Mouse (Mus musculus) left cerebral cortex, adult 9 months (tissue): Measurements from ENCODE around the gene Eif5.
A peak's percentile ranks its signal among the peaks of the same experiment; 100 is the strongest.
"Not testable (repeated sequence)": the region's sequence is repeated elsewhere in the genome, so short reads cannot be mapped to it uniquely, and the experiment has no call there.

ENCODE experiments used
- DNase-seq, 2 experiments: peaks; one replicate each; pipeline ENCODE4 v3.0.0; 2022; ENCODE audit warnings: low spot score in 2 of 2

Gene Eif5

DNA sequence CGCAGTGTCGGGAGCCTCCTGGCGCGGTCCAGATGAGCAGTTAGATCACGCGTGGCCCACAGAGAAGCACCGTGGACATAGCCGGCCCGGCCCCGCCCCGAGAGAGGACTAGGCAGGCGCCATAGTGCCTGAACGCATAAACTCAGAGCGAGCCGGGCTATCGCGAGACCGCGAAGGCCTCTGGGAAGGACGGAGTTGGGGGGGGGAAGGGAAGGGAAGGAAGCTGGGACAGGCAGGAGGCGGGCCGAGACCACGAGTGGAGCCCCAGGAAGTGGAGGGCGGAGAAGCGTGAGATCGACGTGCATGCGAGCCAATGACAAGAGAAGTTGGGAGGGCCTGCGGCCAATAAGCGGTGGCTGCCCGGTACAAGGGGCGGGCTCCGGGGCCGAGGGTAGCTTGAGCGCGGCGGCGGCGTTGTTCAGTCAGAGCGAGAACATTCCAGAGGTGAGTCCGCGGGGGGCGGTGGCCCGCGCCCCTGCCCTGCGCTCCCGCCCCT is at the start of gene Eif5:
Eif5 (plus strand) TSS at position 221 of the 496 bp plus-strand sequence.
- DNase-seq: peak; percentile 97 to 99

DNA sequence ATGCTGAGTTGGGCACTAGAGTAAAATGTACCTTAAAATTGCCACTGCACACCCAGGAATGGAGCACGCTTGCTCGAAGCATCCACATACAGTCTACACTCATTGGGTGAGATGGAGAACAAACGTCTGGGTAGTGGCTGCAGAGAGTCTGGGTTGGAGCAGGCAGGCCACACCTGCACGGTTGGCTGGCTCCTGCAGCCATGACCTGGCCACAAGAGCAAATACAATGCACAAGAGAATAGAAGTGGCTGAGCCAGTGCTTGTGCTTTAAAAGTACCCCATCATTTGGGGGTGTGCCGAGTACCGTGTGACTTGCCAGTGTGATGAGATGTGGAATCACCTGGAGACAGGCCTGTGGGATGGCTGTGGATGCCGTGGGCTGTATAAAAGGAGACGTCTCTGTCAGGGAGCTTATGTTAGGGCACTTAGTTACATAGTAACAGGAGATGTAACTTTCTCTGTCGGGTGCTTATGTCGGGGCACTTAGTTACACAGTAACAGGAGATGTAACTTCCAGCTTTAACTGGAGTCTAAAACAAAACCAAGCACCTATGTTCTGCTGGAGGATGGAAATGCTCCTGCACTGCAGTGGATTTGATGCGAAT is 48.5 kb upstream of the Eif5 start:
- no peak for DNase-seq

DNA sequence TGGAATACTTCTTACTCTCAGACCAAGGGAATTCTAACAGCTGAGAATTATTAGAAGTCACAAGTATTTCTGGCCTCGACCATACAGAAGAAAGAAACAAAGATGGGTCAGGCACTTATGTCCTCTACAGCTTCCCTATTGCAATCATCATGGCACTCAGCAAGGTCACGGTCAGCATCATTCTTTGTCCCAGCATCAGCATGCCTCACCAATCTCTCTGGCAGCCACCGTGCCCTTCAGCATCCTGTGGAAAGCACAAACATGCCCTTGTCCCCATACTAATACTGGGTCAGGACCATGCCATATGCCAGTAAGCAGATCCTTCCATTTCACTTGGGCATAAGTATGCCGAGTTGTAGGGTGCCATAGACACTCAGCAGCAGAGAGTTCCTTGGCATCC is 42.9 kb upstream of the Eif5 start:
- DNase-seq: no peak

DNA sequence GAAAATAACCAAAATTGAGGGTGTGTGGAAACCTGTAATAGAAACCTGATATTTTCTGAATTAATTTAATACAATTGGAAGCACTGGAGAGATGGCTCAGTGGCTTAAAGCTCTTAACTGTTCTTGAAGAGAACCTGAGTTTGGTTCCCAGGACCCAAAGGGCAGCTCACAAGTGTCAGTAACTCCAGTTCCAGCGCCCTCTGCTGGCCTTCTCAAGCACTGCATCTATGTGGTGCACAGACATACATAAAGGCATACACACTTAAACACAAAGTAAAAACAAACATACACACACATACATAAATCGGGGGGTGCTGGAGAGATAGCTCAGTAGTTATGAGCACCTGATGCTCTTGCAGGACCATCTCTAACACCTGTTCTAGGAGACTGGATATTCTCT is 40.7 kb upstream of the Eif5 start:
- no peak for DNase-seq

DNA sequence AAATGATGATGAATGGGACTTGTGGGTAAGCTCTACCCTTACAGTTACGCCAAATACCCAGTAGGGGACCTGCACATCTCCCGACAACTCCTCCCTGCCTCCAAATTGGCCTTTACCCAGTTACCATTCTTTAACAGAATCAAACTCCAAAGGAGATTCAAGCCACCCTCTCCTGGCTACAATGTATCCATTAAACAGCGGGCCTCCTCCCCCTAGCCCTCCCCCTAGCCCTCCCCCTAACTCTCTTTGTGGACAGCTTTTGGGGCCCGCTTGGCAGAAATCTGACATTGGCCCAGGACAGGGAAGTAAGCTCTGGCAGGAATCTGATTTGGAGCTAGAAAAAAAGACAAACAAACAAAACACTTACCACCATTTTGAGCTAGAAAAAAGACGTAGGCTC is 38.2 kb upstream of the Eif5 start:
- DNase-seq: no peak

DNA sequence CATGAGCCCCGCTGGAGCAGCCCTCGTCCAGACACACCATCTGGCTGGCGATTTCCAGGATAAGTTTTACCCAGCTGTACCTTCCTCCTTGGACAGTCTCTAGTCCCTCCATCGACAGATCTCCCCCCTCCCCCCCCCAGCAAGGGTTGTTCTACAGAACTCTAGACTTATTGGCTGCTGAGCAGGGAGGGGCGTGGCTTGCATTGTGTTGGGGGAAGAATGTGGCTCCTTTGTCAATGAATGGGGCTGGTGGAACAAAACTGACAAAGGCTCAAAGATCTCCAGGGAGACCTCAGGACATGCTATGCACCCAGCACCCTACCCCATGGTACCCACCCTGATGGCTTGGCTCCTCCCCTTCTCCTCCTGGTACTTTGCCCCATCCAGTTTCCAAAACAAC is 37.1 kb upstream of the Eif5 start:
- no peak for DNase-seq

DNA sequence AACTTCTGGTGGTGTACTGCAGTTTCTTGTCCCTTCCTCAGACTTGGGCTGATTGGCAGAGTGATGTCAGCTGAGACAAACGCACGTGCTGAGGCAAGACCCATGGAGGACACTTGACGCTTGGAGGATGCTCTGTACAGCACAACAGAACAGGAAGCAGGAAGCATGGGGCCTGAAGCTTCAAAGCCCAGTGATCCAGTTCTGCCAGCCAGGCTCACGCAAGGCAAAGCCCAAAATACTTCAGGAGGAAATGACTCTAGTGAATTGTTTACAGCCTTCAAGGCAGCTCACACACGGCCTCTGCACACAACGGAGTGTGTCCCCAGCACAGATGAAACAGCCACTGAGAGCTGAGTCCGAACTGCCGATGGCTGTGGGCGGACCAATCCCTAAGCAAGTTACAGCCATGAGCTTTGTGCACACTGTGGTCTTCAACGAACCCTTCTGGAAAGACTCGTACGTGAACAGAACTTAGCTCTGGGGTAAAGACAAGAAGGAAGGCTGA is 34.7 kb upstream of the Eif5 start:
- DNase-seq: no peak

DNA sequence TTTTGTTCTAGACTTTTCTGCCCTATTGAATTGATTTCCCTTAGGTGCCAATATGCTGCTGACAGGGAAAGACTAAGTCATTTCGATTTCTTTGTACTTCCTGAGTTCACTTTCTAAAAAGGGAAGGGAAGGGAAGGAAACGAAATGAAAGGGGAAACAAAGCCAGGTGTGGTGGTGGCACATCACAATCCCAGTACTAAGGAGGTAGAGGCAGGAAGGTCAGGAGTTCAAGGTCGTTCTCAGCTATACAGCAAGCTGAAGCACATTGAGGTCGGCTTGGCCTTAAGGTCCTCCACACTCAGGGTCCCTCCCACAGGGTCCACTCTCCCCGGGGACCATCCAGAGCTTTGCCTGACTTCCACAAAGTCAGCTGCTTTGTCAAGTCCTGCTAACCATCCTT is 34.2 kb upstream of the Eif5 start:
- DNase-seq: no peak

DNA sequence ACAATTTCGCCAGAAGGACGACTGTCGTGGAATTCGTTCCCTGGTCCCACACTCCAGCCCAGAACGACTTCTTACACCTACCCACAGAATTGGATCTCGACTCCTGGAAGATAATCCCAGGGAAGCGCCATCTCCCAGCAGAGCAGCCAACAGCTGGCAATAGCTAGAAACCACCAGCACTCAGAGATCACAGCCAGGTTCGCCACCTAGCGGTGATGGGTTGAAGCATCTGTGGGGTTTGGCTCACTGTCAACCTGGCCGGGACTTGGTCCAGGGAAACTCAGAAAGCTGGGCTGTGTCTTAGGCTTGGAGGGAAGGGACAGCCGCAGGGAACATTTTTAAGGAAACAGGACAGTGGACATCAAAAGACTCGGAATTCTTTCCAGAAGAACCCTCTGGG is 32.9 kb upstream of the Eif5 start:
- peak; percentile 78 to 98 for DNase-seq

DNA sequence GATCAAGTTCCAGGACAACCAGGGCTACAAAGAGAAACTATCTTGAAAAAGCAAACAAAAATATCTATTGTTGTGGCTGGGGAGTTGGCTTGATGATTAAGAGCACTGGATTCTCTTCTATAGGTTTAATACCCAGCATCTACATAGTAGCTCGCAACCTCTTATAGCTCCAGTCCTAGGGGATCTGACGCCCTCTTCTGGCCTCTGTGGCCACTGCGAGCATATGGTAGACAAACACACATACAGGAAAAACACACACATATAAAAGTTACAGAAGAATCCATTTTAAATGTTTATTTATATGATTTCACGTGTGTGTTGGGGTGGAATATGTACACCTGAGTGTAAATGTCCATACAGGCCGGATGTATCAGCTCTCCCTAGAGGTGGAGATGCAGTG is 30.8 kb upstream of the Eif5 start:
- DNase-seq: no peak

DNA sequence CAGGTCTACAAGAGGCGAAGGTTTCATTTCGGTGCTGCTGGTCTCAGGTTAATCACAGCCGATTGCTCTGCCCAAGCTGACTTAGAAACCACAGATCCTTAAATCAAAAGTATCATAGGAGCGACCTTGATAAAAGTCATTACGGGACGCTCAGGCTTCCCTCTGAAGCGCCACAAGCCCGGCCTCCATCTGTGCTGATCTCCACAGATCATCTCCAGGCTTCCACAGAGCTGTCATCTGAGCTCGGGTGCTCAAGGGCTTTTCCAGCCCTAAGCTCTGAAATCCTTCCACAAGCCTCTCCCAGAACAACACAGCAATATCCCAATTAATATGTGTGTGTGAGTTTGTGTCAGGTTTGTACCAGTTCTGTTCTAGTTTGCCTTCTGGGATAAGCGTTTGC is 29.9 kb upstream of the Eif5 start:
- DNase-seq: no peak

DNA sequence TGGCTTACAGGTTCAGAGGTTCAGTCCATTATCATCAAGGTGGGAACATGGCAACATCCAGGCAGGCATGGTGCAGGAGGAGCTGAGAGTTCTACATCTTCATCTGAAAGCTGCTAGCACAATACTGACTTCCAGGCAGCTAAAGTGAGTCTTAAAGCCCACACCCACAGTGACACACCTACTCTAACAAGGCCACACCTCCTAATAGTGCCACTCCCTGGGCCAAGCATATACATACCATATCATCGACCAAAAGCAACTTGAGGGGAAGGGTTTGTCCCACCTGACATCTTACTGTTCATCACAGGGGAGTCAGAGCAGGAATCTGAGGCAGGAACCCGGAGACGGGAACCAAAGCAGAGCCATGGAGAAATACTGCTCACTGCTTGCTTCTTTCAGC is 29.4 kb upstream of the Eif5 start:
- not testable (repeated sequence) for DNase-seq

DNA sequence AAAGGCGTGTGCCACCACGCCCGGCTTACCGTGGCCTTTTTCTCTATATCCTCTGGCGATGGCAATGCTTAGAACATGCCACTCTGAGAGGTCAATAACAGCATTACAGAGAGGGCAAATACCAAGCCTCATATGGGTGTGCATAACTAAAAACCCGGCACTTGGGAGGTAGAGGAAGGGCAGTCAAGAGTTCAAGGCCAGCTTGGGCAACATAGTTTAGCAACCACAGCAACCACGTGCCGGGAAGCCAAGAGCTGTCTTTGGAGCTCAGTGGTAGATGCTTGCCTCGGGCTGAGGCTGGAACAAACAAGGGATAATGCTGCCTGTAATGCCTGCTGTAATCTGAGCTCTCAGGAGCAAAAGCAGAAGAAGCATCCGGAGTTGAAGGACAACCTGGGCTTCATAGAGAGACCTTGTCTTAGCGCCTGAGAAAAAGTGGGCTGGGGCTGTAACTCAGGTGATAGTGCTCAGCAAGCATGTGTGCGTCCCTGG is 25.2 kb upstream of the Eif5 start:
- DNase-seq: no peak

DNA sequence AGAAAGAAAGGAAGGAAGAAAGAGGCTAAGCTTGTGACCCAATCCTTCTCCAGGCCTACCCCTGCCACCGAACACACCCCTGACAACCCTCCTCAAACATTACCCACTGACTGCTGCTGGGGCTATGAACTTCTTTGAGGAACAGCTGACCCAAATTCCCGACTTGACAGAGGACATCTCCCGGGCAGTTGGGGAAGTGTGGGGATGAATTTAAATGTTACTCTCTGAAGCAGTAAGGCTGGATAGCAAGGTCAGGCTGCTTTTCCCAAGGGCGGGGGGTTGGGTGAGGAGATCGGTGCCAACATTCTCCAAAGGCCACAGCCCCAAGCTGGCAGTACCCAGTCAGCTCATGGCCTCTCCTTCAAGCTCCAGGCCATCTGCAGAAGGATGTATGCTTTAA is 24.1 kb upstream of the Eif5 start:
- no peak for DNase-seq

DNA sequence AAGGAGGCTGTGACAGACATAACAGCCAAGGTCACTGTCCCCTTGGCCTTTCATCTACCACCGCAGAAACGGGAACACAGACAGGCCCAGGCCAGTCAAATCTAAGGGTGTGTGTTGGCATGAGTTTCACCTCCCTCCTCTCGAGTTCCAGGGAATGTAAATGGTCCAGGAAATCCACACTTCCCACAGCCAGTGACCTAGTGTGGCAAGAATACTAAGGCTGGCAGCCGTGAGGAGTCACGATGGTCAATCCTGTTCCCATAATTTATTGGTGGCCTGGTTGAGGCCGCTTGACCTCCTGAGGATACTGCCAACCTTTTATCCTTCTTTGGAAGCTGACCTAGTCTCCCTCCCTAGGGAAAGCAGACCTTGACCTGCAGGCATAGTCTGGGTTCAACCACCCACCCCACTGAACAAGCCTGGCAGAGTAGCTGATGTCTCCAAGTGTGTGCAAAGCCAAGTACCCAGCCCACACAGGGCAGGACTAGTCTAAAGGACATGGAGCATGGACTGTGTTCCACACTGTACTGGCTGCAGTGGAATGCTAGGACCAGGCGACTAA is 23.5 kb upstream of the Eif5 start:
- DNase-seq: no peak

DNA sequence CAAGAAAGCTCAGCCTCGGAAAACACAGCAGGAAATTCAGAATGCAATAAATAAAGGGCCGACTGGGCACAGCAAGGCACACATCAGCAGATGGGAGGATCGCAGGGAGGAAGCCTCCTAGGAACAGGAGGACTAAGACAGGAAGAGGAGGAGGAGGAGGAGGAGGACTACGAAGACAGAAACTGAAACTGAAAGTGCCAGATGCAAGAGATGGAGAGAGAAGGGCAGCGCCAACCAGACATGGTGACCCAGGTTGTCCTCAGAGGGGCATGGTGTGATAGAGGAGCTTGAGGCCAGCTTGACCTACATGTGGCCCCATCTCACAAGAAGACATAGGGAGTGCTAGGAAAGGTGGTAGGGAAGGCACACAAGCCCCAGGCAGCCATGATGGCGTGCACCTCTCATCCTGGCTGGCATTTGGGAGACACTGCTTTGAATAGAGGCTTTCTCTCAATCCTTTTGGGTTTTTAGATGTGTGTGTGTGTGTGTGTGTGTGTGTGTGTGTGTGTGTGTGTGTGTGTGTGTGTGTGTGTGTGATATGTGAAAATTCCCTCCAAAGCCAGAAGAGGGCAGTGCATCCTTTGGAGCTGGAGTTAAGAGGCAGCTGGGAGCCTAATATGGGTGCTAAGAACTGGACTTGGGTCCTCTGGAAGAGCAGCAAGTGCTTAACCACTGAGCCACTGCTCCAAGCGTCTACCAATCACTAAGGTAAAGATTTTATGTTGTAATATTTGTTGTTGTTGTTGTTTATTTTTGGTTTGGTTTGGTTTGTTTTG is 22.8 kb upstream of the Eif5 start:
- no peak for DNase-seq

DNA sequence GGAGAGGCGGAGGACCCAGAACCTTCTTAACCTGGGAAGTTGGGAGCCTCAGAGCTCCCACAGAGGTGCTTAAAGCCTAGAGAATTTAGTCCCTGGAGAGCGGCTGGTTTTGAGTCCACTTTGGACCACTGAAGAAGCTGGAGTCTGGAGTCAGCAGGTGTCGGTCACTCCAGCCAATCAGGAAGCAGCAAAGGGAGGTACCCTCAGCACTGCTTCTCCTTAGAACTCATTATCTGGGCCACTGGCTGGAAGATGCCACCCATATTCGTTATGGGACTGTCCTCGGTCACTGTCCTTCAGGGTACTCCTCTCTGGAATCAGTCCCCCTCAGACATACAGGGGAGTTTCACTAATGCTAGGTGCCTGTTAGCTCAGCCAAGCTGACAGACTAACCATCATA is 21.9 kb upstream of the Eif5 start:
- no peak for DNase-seq

DNA sequence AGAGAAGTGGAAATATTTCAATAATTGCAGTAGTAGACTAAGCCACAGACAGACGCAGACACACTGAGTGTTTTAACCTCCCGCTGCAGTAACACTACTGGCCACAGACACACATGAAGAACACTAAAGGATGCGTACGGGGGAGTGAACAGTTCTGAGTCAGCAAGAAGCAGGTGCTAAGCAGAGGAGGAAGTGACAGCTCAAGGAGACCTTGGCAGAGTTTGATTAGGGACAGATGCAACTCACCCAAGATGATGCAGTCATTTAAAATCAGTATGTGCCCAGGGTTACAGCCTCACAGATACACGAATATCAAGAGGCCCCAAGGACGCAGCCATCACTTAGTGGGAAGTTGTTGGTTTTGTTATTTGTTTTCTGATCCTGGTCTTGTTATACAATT is 21.0 kb upstream of the Eif5 start:
- no peak for DNase-seq

DNA sequence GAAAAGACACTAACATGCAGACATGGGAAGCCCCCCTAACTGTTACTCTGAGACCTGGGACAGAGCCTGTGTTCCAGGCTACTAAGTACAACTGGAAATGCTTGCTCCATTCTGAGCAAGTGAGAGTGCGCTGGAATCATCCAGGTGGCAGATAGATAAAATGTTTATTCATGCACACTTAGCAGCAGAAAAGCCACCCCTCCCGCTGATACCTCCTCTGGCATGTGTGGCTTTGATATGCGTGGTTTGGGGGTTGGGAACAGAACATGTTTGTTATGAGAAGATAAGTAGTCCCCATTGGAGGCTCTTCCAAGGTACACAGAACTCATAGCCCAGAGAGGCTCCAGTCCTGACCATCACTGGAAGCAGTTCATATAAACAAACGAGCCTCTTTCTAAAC is 19.9 kb upstream of the Eif5 start:
- DNase-seq: no peak

DNA sequence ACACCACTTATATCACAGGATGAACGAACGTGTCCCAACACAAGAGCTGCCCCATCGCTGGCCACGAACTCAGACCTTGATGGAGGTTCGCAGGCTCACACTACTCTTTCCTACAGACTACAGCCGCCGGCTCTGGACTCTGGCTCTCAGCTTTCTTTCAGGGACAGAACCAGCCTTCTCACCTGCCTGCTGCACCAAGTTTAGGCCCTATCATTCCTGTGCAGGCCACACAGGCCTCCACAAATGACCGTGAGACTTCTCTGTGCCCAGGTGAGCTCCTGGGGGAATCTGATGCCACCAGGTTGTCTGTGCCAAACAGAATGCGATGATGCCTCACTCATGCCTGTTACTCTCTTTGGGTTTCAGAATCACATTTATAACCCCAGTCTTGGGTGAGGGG is 19.4 kb upstream of the Eif5 start:
- DNase-seq: no peak

DNA sequence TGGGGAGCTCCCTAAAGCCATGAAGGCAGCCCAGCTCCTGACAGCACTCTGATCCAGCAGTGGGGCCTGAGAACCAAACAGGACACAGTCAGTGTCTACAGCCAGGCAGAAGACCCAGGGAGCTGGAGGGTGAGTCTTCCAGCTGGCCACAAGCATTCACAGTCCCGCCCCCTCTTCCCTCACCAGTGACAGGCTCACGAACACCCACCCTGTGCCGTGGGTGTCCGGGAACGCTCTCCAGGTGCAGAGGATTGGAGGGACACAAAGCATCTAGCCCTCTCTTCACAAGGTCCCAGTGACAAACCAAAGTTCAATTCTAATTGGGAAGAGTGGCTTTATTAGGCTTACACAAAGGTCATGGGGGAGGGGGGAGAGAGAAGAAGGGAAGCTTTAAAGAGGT is 18.0 kb upstream of the Eif5 start:
- no peak for DNase-seq

DNA sequence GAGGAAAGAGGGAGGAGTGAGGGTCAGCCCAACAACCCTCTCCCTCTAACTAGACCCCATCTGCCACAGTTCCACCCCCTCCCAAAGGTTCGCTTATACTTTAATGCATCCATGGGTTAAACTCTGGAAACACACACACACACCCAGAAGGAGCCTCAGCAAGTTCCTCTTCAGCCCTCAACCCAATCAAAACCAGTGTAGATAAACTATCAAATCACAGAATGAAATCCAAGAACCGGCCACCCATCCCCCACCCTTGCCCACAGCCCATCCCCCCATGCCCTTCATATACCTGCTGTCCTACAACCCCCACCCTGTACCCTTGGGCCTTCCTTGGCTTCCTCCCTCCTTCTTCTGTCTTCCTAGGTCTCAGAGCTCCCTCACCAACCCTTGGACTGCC is 16.8 kb upstream of the Eif5 start:
- DNase-seq: no peak

DNA sequence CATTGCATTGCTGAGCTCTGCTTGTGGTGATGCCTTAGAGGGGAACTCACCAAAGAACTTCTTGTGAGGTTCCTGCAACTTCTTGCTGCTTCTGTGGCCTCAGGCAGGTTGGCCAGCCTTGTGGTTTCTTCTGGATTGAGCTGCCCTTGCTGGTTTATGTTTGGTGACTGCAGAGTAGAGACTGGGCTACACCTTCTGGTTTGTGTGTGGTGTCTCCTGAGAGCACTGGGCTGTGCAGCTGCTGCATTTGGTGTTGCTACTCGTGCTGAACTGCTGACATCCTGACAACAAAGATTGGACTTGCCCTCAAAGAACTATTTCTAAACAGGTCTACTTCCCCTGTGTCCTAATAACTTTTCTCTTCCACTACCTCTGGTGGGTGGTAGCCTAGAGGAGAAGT is 13.3 kb upstream of the Eif5 start:
- no peak for DNase-seq
